ENCODE assay signal across 18 mouse cellular contexts in the genomic region with DNA sequence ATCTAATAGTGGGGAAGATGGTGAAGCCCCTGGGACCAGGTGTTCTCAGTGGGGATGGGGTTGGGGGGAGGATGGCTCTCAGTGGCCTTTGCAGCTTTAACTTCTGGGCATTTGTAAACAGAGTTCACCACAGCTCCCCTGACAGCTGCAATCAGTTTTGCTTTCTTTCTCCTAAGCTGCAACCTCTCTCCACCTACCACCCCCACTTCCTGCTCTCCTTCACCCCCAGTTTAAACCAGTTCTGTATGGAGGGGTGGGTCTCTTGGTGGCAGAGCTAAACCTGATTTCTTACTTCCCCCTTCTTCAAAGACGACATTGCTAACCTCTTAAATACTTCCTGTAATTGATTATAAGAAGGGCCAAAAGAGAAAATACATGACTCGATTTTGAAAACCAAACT. TPM values are rescaled to one million over a fixed set of nuclear protein-coding genes. Genes with fewer than 3 reads are reported as not detected.
DNase-seq lines count a peak whose midpoint lies in the region; ATAC-seq and TF ChIP-seq lines count a peak whose summit lies in the region.
"Had no signal": no experiment of that assay in that cellular context is flagged by ENCODE, and none has a peak within 500 bp of the region (broad histone marks: within the 10 kb centered on the region; RNA-seq: fewer than 3 reads in every experiment).

No protein-coding gene starts in this region.

- peak overlapping the region; percentile 34 for H3K4me2 ChIP-seq in CH12.LX (ENCODE audit: insufficient read depth, low read depth, poor library complexity, severe bottlenecking)
- no peak overlapping the region for H3K4me2 ChIP-seq in hindbrain, embryonic 13.5 days
- H3K4me2 ChIP-seq: embryonic facial prominence, embryonic 15.5 days; hindbrain, embryonic 15.5 days; neural tube, embryonic 15.5 days had no signal

- 0 out of 2 replicates have a peak overlapping the region, but pooled peaks have one; percentile 19 for H3K9ac ChIP-seq in CH12.LX (ENCODE audit: insufficient read depth, low read depth)
- H3K9ac ChIP-seq in hindbrain, embryonic 13.5 days = no peak overlapping the region
- H3K9ac ChIP-seq: embryonic facial prominence, embryonic 15.5 days; hindbrain, embryonic 15.5 days; neural tube, embryonic 15.5 days had no signal

- in situ Hi-C loops in CH12.LX (cut with MboI; ENCODE audit: low pct_ligation_motif_present, low pct_unique_long_range_greater_than_20kb, low sequenced_read_pairs) = loop anchor here (25.0 kb wide), 1 partner anchor 197 kb away; no protein-coding TSS in a partner anchor

- no peaks in the 10 kb centered on the region for H3K27me3 ChIP-seq in CH12.LX (replicated peaks)
- H3K27me3 ChIP-seq in thymus, adult 2 months (ENCODE audit: control insufficient read depth, insufficient read depth, low read length) = no peaks in the 10 kb centered on the region
- peaks cover 10% of the 10 kb centered on the region; the same call in 1 of the 2 replicates for H3K27me3 ChIP-seq in hindbrain, embryonic 13.5 days
- H3K27me3 ChIP-seq: embryonic facial prominence, embryonic 15.5 days; hindbrain, embryonic 15.5 days; neural tube, embryonic 15.5 days had no signal

- H3K79me2 ChIP-seq in CH12.LX (replicated peaks; ENCODE audit: control insufficient read depth, extremely low read depth, insufficient read depth, poor library complexity, severe bottlenecking) = no peaks in the 10 kb centered on the region

- dilution Hi-C loops in CH12.LX (cut with MboI; ENCODE audit: extremely low pct_ligation_motif_present, extremely low pct_unique_long_range_greater_than_20kb, low sequenced_read_pairs) = no loop called here

- no peak for TF ChIP-seq EP300 in CH12.LX (IDR thresholded peaks at IDR 0.05; ENCODE audit: low read length)

- H3K9me3 ChIP-seq in CH12.LX (replicated peaks; ENCODE audit: low read length) = no peaks in the 10 kb centered on the region
- no peaks in the 10 kb centered on the region for H3K9me3 ChIP-seq in hindbrain, embryonic 13.5 days
- H3K9me3 ChIP-seq: embryonic facial prominence, embryonic 15.5 days; hindbrain, embryonic 15.5 days; megakaryocyte, embryonic 14.5 days; neural tube, embryonic 15.5 days had no signal

- no peak for TF ChIP-seq POLR2A in CH12.LX (IDR thresholded peaks at IDR 0.05; ENCODE audit: low read depth, low read length)
- no peak for TF ChIP-seq POLR2A in thymus, adult 2 months (IDR thresholded peaks at IDR 0.05; ENCODE audit: control insufficient read depth, extremely low read depth, insufficient read depth, low read length, poor library complexity)

- H3K36me3 ChIP-seq in CH12.LX (replicated peaks in 1 of 2; ENCODE audit: control insufficient read depth in 1 of 2, insufficient read depth in 1 of 2, low read length in 1 of 2) = no peaks in the 10 kb centered on the region
- H3K36me3 ChIP-seq in thymus, adult 2 months (ENCODE audit: control insufficient read depth, insufficient read depth, low read length) = no peaks in the 10 kb centered on the region
- H3K36me3 ChIP-seq in hindbrain, embryonic 13.5 days = no peaks in the 10 kb centered on the region
- H3K36me3 ChIP-seq: embryonic facial prominence, embryonic 15.5 days; hindbrain, embryonic 15.5 days; neural tube, embryonic 15.5 days had no signal

- TF ChIP-seq CTCF in CH12.LX (conservative IDR thresholded peaks at IDR 0.05 in 1 of 2, IDR thresholded peaks at IDR 0.05 in 1 of 2; ENCODE audit: low read depth in 2 of 2, low read length in 2 of 2) = no peak
- TF ChIP-seq CTCF in thymus, adult 2 months (IDR thresholded peaks at IDR 0.05; ENCODE audit: borderline replicate concordance, control insufficient read depth, extremely low read depth, insufficient read depth, low read length, poor library complexity) = no peak

- peaks cover 9 to 23% of the 10 kb centered on the region in 2 experiments for H3K4me1 ChIP-seq in CH12.LX (ENCODE audit: control insufficient read depth in 1 of 2, insufficient read depth in 2 of 2)
- peaks cover 18% of the 10 kb centered on the region for H3K4me1 ChIP-seq in thymus, adult 2 months (replicated peaks; ENCODE audit: control insufficient read depth, insufficient read depth, low read length)
- H3K4me1 ChIP-seq in hindbrain, embryonic 13.5 days (replicated peaks) = peaks cover 13% of the 10 kb centered on the region
- H3K4me1 ChIP-seq: embryonic facial prominence, embryonic 15.5 days had no signal

- no peak overlapping the region for H3K4me3 ChIP-seq in CH12.LX (replicated peaks in 1 of 3; ENCODE audit: low read depth in 2 of 3, low read length in 2 of 3, poor library complexity in 1 of 3)
- no peak overlapping the region for H3K4me3 ChIP-seq in thymus, adult 2 months (ENCODE audit: control insufficient read depth, insufficient read depth, low read length)
- H3K4me3 ChIP-seq in hindbrain, embryonic 13.5 days = no peak overlapping the region
- H3K4me3 ChIP-seq: embryonic facial prominence, embryonic 15.5 days; hindbrain, embryonic 15.5 days; megakaryocyte, embryonic 14.5 days; neural tube, embryonic 15.5 days had no signal

- DNase-seq in CD4-positive helper T cell, adult 2 months (ENCODE audit: low read depth, low spot score) = peak; percentile 79
- DNase-seq in CH12.LX (ENCODE audit: extremely low read depth) = no peak
- DNase-seq in thymus, adult 2 months = peak; percentile 46
- DNase-seq in left cerebral cortex, adult 9 months (ENCODE audit: low spot score in 2 of 2) = no peak
- DNase-seq in left cerebral cortex, postnatal 25 days (ENCODE audit: low spot score in 2 of 2) = no peak
- no peak for DNase-seq in layer of hippocampus, adult 8-10 months (ENCODE audit: low spot score in 2 of 2)
- DNase-seq: adrenal gland, adult 2 months; cerebellum, adult 2 months; heart, adult 18-20 months; kidney, adult 9 months; kidney, postnatal 4 days; lung, adult 2 months had no signal

- ATAC-seq in inflammation-experienced regulatory T-cells, adult 6 months = peak; percentile 81
- ATAC-seq in hindbrain, embryonic 13.5 days (ENCODE audit: low FRiP score) = no peak

- intact Hi-C loops in left cerebral cortex, postnatal 25 days (cut with DNase I) = no loop called here

- WGBS in thymus, adult 2 months = 5% methylated on average over 2 of the region's 2 CpGs
- WGBS in hindbrain, embryonic 13.5 days = 63% methylated on average over 2 of the region's 2 CpGs

- TF ChIP-seq RAD21 in CH12.LX (IDR thresholded peaks at IDR 0.05; ENCODE audit: low read depth, low read length) = no peak

- no peak overlapping the region for H3K27ac ChIP-seq in CH12.LX (ENCODE audit: insufficient read depth, low read depth)
- H3K27ac ChIP-seq in thymus, adult 2 months (ENCODE audit: control insufficient read depth, insufficient read depth, low read length) = peak overlapping the region; percentile 85
- no peak overlapping the region for H3K27ac ChIP-seq in hindbrain, embryonic 13.5 days
- H3K27ac ChIP-seq: embryonic facial prominence, embryonic 15.5 days; hindbrain, embryonic 15.5 days; neural tube, embryonic 15.5 days had no signal

TF ChIP-seq in CH12.LX, 34 proteins besides CTCF, POLR2A, EP300 and RAD21:
- TF ChIP-seq JUN (IDR thresholded peaks at IDR 0.05; ENCODE audit: insufficient read depth, low read depth, low read length) (no peak), GABPA (IDR thresholded peaks at IDR 0.05; ENCODE audit: insufficient replicate concordance, low read depth, low read length) (no peak), USF2 (conservative IDR thresholded peaks at IDR 0.05; ENCODE audit: low read depth, low read length) (no peak), BHLHE40 (IDR thresholded peaks at IDR 0.05; ENCODE audit: low read depth, low read length) (no peak), IRF4 (IDR thresholded peaks at IDR 0.05; ENCODE audit: low read depth, low read length) (no peak), NELFE (IDR thresholded peaks at IDR 0.05; ENCODE audit: low read depth, low read length) (no peak), PAX5 (IDR thresholded peaks at IDR 0.05; ENCODE audit: low read length) (no peak), MAX (IDR thresholded peaks at IDR 0.05; ENCODE audit: low read length) (no peak), E2F4 (IDR thresholded peaks at IDR 0.05; ENCODE audit: insufficient replicate concordance, low read depth, low read length) (no peak)

RNA-seq across cellular contexts. Expression of a gene that starts 34.3 kb away (rescaled TPM):
- total RNA-seq in CH12.LX (2012; rRNA removed) (0.08 and 0.25 TPM in 2 replicates), CH12.LX (2014; rRNA removed) (0.20 and 0.23 TPM in 2 replicates)
- polyA plus RNA-seq in CH12.LX (2012; ENCODE audit: insufficient read length, low read depth) = 0.06 and 0.22 TPM in 2 replicates
- 10 to 100 TPM; 12.1 to 20.4 (median 17.0) TPM for polyA plus RNA-seq in inflammation-experienced regulatory T-cells, adult 6 months (2017; shearing (Covaris generic))
- 14.8 and 15.6 TPM in 2 replicates for polyA plus RNA-seq in thymus, adult 2 months (2012; rRNA removed)
- 71.0 and 75.9 TPM in 2 replicates for polyA plus RNA-seq in hindbrain, embryonic 13.5 days (2015; fragmentation: Nextera tagmentation; extraction: Ambion mirVana)
- total RNA-seq in left cerebral cortex, postnatal 25 days (2021) = 10 to 100 TPM; 80.3 to 90.3 TPM
- total RNA-seq in layer of hippocampus, adult 8-10 months (2022) = 100 to 1,000 TPM; 113 to 141 (median 129) TPM

Comparison
In these comparisons a context has a peak if more than half of its experiments do, and no peak if none do; other contexts are left out.
1. DNase-seq: peak in CD4-positive helper T cell, adult 2 months (single experiment) and thymus, adult 2 months (single experiment); none in CH12.LX (single experiment), left cerebral cortex, adult 9 months (0 of 2), left cerebral cortex, postnatal 25 days (0 of 2) and layer of hippocampus, adult 8-10 months (0 of 2).
2. RNA of a gene that starts 34.3 kb away (polyA plus RNA-seq): 71.0 to 75.9 TPM in hindbrain, embryonic 13.5 days, 12.1 to 20.4 TPM in inflammation-experienced regulatory T-cells, adult 6 months and 14.8 to 15.6 TPM in thymus, adult 2 months; 0.06 to 0.22 TPM in CH12.LX; every median in the first group is over 10 times any median in the second.